Mouse (Mus musculus) kidney, embryonic 15.5 days (tissue): ENCODE data around the gene Mrpl46. TPM values are rescaled to one million over a fixed set of nuclear protein-coding genes. Genes with fewer than 3 reads are reported as not detected.

ENCODE experiments used
- ATAC-seq: fragments of 200-750 bp; cut with Nextera tagmentation; replicated peaks from 2 replicates; pipeline ENCODE4 v1.8.0; 2017; ENCODE audit warnings: moderate TSS enrichment; ENCODE audit not compliant: low FRiP score
- H3K27ac ChIP-seq: fragments of 300-500 bp; sonication (generic); 2 replicates; pipeline ENCODE4 v1.5.1; 2015; ENCODE audit warnings: mild to moderate bottlenecking, inconsistent platforms
- H3K27me3 ChIP-seq: fragments of 300-500 bp; sonication (generic); 2 replicates; pipeline ENCODE4 v1.6.1; 2015; ENCODE audit warnings: inconsistent platforms
- H3K36me3 ChIP-seq: fragments of 300-500 bp; sonication (generic); 2 replicates; pipeline ENCODE4 v1.6.1; 2015; ENCODE audit warnings: inconsistent platforms
- H3K4me1 ChIP-seq: fragments of 300-500 bp; sonication (generic); 2 replicates; pipeline ENCODE4 v1.6.1; 2015; ENCODE audit warnings: inconsistent platforms
- H3K4me2 ChIP-seq: fragments of 300-500 bp; sonication (generic); 2 replicates; pipeline ENCODE4 v1.6.1; 2015; ENCODE audit warnings: moderate library complexity, mild to moderate bottlenecking, inconsistent platforms
- H3K4me3 ChIP-seq: fragments of 300-500 bp; sonication (generic); replicated peaks from 2 replicates; pipeline ENCODE4 v1.5.1; 2015; ENCODE audit warnings: mild to moderate bottlenecking, inconsistent platforms
- H3K9ac ChIP-seq: fragments of 300-500 bp; sonication (generic); 2 replicates; pipeline ENCODE4 v1.6.1; 2015; ENCODE audit warnings: mild to moderate bottlenecking, inconsistent platforms
- H3K9me3 ChIP-seq: fragments of 300-500 bp; sonication (generic); replicated peaks from 2 replicates; pipeline ENCODE4 v1.6.1; 2016; ENCODE audit warnings: inconsistent platforms
- WGBS: fragments of 180-500 bp; shearing (Covaris S2); methylation state at CpG from one replicate; pipeline ENCODE4 v1.1.7; 2015; ENCODE audit warnings: mixed read lengths; 5-methylcytosine and 5-hydroxymethylcytosine counted together
- polyA plus RNA-seq: library from polyadenylated mRNA; unstranded; fragments of >200 nt; fragmentation: Nextera tagmentation; extraction: Ambion mirVana; gene quantifications from 2 replicates; pipeline ENCODE4 v1.2.1, GENCODE M21; 2015

The Mrpl46 gene
- 64.9 and 67.7 TPM in 2 replicates for polyA plus RNA-seq

GRCm38 (mm10) chr7:78782639-78783581 is at the start of gene Mrpl46, which contains the start of gene Mrps11:
Mrpl46 (minus strand) TSS chr7:78783531.
Mrps11 (plus strand) TSS chr7:78783119.
- no peaks in the 10 kb centered on the region for H3K9me3 ChIP-seq
- peak within 1 kb of the TSS; percentile 70 for H3K27ac ChIP-seq
- under 1% methylated on average over 44 of the region's 44 CpGs for WGBS
- H3K4me1 ChIP-seq, result peaks cover 23% of the 10 kb centered on the region
- H3K9ac ChIP-seq, result peak within 1 kb of the TSS; percentile 76
- H3K4me3 ChIP-seq, result peak within 1 kb of the TSS; percentile 91
- peak; percentile 98 for ATAC-seq
- H3K27me3 ChIP-seq, result no peaks in the 10 kb centered on the region
- peak within 1 kb of the TSS; percentile 79 for H3K4me2 ChIP-seq
- peaks cover 56% of the 10 kb centered on the region for H3K36me3 ChIP-seq

GRCm38 (mm10) chr7:78827749-78828362 is 44.5 kb upstream of the Mrpl46 start:
- H3K27me3 ChIP-seq, result no peaks in the 10 kb centered on the region
- peaks cover 11% of the 10 kb centered on the region; the same call in 1 of the 2 replicates for H3K4me1 ChIP-seq
- H3K4me3 ChIP-seq, result no peak overlapping the region
- H3K27ac ChIP-seq, result no peak overlapping the region
- no peak overlapping the region for H3K4me2 ChIP-seq
- peaks cover 65% of the 10 kb centered on the region for H3K36me3 ChIP-seq
- H3K9me3 ChIP-seq, result no peaks in the 10 kb centered on the region
- H3K9ac ChIP-seq, result no peak overlapping the region
- WGBS, result 51% methylated on average over 14 of the region's 14 CpGs
- ATAC-seq, result no peak

- Histone ChIP-seq H3K9me3 (no peaks in the 10 kb centered on the region), H3K4me2 (no peak overlapping the region), H3K9ac (no peak overlapping the region), H3K27ac (no peak overlapping the region), H3K27me3 (no peaks in the 10 kb centered on the region), H3K4me1 (peaks cover 11% of the 10 kb centered on the region; the same call in 1 of the 2 replicates), H3K36me3 (peaks cover 69% of the 10 kb centered on the region), H3K4me3 (no peak overlapping the region)
- ATAC-seq, result peak; percentile 62; the same call in 1 of the 2 replicates
- WGBS, result 29% methylated on average over 9 of the region's 9 CpGs
These were observed 43.5 kb upstream of the Mrpl46 start for GRCm38 (mm10) chr7:78826682-78827385.

GRCm38 (mm10) chr7:78818336-78818735 is 35.0 kb upstream of the Mrpl46 start:
- no peak for ATAC-seq
- no peak overlapping the region for H3K27ac ChIP-seq
- H3K27me3 ChIP-seq, result no peaks in the 10 kb centered on the region
- H3K36me3 ChIP-seq, result peaks cover 11% of the 10 kb centered on the region; the same call in 1 of the 2 replicates
- H3K4me1 ChIP-seq, result 0 out of 2 replicates have a peak, but pooled peaks cover 4% of the 10 kb centered on the region
- H3K4me2 ChIP-seq, result no peak overlapping the region
- WGBS, result 79% methylated on average over 12 of the region's 12 CpGs
- H3K9ac ChIP-seq, result no peak overlapping the region
- no peaks in the 10 kb centered on the region for H3K9me3 ChIP-seq
- H3K4me3 ChIP-seq, result no peak overlapping the region

- Histone ChIP-seq H3K4me1 (0 out of 2 replicates have a peak, but pooled peaks cover 5% of the 10 kb centered on the region), H3K9me3 (no peaks in the 10 kb centered on the region), H3K27me3 (no peaks in the 10 kb centered on the region), H3K36me3 (no peaks in the 10 kb centered on the region), H3K9ac (no peak overlapping the region), H3K4me2 (no peak overlapping the region), H3K27ac (no peak overlapping the region), H3K4me3 (no peak overlapping the region)
- ATAC-seq, result no peak
These were observed 31.4 kb upstream of the Mrpl46 start for GRCm38 (mm10) chr7:78814766-78815165.

GRCm38 (mm10) chr7:78813791-78814190 is 30.5 kb upstream of the Mrpl46 start:
- ATAC-seq, result no peak
- Histone ChIP-seq H3K27me3 (no peaks in the 10 kb centered on the region), H3K4me1 (0 out of 2 replicates have a peak, but pooled peaks cover 5% of the 10 kb centered on the region), H3K4me2 (no peak overlapping the region), H3K4me3 (no peak overlapping the region), H3K36me3 (no peaks in the 10 kb centered on the region), H3K27ac (no peak overlapping the region), H3K9ac (no peak overlapping the region), H3K9me3 (no peaks in the 10 kb centered on the region)
- WGBS, result 89% methylated on average over 6 of the region's 6 CpGs

- no peak overlapping the region for H3K4me2 ChIP-seq
- H3K4me1 ChIP-seq, result 0 out of 2 replicates have a peak, but pooled peaks cover 3% of the 10 kb centered on the region
- 36% methylated on average over 4 of the region's 4 CpGs for WGBS
- H3K27me3 ChIP-seq, result no peaks in the 10 kb centered on the region
- no peaks in the 10 kb centered on the region for H3K36me3 ChIP-seq
- H3K9ac ChIP-seq, result no peak overlapping the region
- peak; percentile 58; the same call in 1 of the 2 replicates for ATAC-seq
- H3K9me3 ChIP-seq, result no peaks in the 10 kb centered on the region
- no peak overlapping the region for H3K27ac ChIP-seq
- H3K4me3 ChIP-seq, result no peak overlapping the region
These were observed 23.9 kb upstream of the Mrpl46 start for GRCm38 (mm10) chr7:78807192-78807591.

GRCm38 (mm10) chr7:78803841-78804240 is 20.5 kb upstream of the Mrpl46 start:
- ATAC-seq, result no peak
- H3K9me3 ChIP-seq, result no peaks in the 10 kb centered on the region
- H3K4me2 ChIP-seq, result no peak overlapping the region
- WGBS, result 72% methylated on average over 3 of the region's 3 CpGs
- no peaks in the 10 kb centered on the region for H3K36me3 ChIP-seq
- H3K9ac ChIP-seq, result no peak overlapping the region
- H3K27me3 ChIP-seq, result no peaks in the 10 kb centered on the region
- H3K4me3 ChIP-seq, result no peak overlapping the region
- H3K4me1 ChIP-seq, result 0 out of 2 replicates have a peak, but pooled peaks cover 3% of the 10 kb centered on the region
- no peak overlapping the region for H3K27ac ChIP-seq

- WGBS, result 76% methylated on average over 9 of the region's 9 CpGs
These were observed 16.6 kb upstream of the Mrpl46 start for GRCm38 (mm10) chr7:78799730-78800496.

GRCm38 (mm10) chr7:78797843-78798455 is 14.6 kb upstream of the Mrpl46 start:
- WGBS, result 62% methylated on average over 8 of the region's 9 CpGs
- no peaks in the 10 kb centered on the region for H3K4me1 ChIP-seq
- peaks cover 8% of the 10 kb centered on the region for H3K36me3 ChIP-seq
- no peak overlapping the region for H3K9ac ChIP-seq
- no peaks in the 10 kb centered on the region for H3K27me3 ChIP-seq
- H3K27ac ChIP-seq, result no peak overlapping the region
- H3K4me3 ChIP-seq, result no peak overlapping the region
- no peak overlapping the region for H3K4me2 ChIP-seq
- ATAC-seq, result no peak
- no peaks in the 10 kb centered on the region for H3K9me3 ChIP-seq

More at GRCm38 (mm10) chr7:78799730-78800496, 16.6 kb upstream of the Mrpl46 start:
- H3K9ac ChIP-seq, result no peak overlapping the region
- H3K36me3 ChIP-seq, result no peaks in the 10 kb centered on the region
- no peak for ATAC-seq
- no peaks in the 10 kb centered on the region for H3K4me1 ChIP-seq
- no peak overlapping the region for H3K27ac ChIP-seq
- H3K9me3 ChIP-seq, result no peaks in the 10 kb centered on the region
- no peak overlapping the region for H3K4me2 ChIP-seq
- H3K27me3 ChIP-seq, result no peaks in the 10 kb centered on the region
- H3K4me3 ChIP-seq, result no peak overlapping the region

GRCm38 (mm10) chr7:78796624-78797023 is 13.3 kb upstream of the Mrpl46 start:
- no peaks in the 10 kb centered on the region for H3K9me3 ChIP-seq
- WGBS, result 94% methylated on average over 3 of the region's 3 CpGs
- no peak overlapping the region for H3K4me2 ChIP-seq
- no peaks in the 10 kb centered on the region for H3K27me3 ChIP-seq
- no peaks in the 10 kb centered on the region for H3K4me1 ChIP-seq
- H3K36me3 ChIP-seq, result peaks cover 19% of the 10 kb centered on the region
- no peak for ATAC-seq
- no peak overlapping the region for H3K9ac ChIP-seq
- no peak overlapping the region for H3K27ac ChIP-seq
- no peak overlapping the region for H3K4me3 ChIP-seq
